ENCODE assay signal across 39 mouse cellular contexts in the genomic region with DNA sequence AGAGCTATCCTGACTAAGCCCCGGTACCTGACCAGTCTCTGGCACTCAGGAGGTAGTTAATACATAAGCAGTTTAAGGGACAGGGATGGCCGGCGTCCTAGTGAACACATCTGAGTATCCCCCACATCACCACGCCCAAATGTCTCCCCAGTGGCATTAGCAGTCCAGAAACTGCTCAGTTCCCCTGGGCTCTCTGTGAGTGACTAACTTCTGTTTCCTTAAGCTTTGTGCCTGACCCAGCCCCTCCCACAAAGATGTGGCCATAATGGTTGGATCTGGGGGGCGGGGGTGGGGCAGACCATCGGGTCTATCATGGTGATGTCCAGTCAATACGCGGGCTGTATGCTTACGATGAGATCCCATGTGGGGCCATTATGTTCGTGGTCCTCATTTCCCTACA. TPM values are rescaled to one million over a fixed set of nuclear protein-coding genes. Genes with fewer than 3 reads are reported as not detected.
"Had no signal": no experiment of that assay in that cellular context is flagged by ENCODE, and none has a peak within 500 bp of the region (broad histone marks: within the 10 kb centered on the region; RNA-seq: fewer than 3 reads in every experiment).

No protein-coding gene starts in this region.

- H3K4me3 ChIP-seq: heart, embryonic 12.5 days; heart, embryonic 13.5 days; heart, embryonic 15.5 days; hindbrain, embryonic 10.5 days; hindbrain, embryonic 12.5 days; hindbrain, embryonic 13.5 days; hindbrain, embryonic 15.5 days; intestine, embryonic 15.5 days; kidney, embryonic 15.5 days had no signal

- H3K9ac ChIP-seq: heart, embryonic 15.5 days; hindbrain, embryonic 12.5 days; hindbrain, embryonic 14.5 days; hindbrain, embryonic 15.5 days; intestine, embryonic 15.5 days; kidney, embryonic 15.5 days had no signal

- DNase-seq: heart, postnatal 10 days; heart, postnatal 14 days; heart, postnatal 4 days; kidney, adult 11 months; kidney, adult 18-20 months; kidney, adult 2 months; kidney, adult 8-10 months; kidney, adult 9 months; kidney, postnatal 10 days; kidney, postnatal 14 days; kidney, postnatal 25 days; kidney, postnatal 36 days; kidney, postnatal 4 days; layer of hippocampus, postnatal 36 days had no signal

- H3K9me3 ChIP-seq: heart, embryonic 10.5 days; heart, embryonic 12.5 days; heart, embryonic 13.5 days; heart, embryonic 15.5 days; hindbrain, embryonic 10.5 days; hindbrain, embryonic 12.5 days; hindbrain, embryonic 13.5 days; hindbrain, embryonic 15.5 days; intestine, embryonic 15.5 days; kidney, embryonic 15.5 days had no signal

- H3K27ac ChIP-seq: heart, embryonic 10.5 days; heart, embryonic 13.5 days; heart, embryonic 15.5 days; hindbrain, embryonic 12.5 days; hindbrain, embryonic 13.5 days; hindbrain, embryonic 14.5 days; hindbrain, embryonic 15.5 days; intestine, embryonic 15.5 days; kidney, embryonic 15.5 days; kidney, postnatal 0 days had no signal

- H3K27me3 ChIP-seq: hindbrain, embryonic 15.5 days; intestine, embryonic 15.5 days had no signal

- ATAC-seq: inflammation-experienced regulatory T-cells, adult 6 months; intestine, embryonic 15.5 days; intestine, embryonic 16.5 days; intestine, postnatal 0 days had no signal

- H3K4me1 ChIP-seq: intestine, embryonic 15.5 days had no signal

- H3K4me2 ChIP-seq: hindbrain, embryonic 12.5 days; hindbrain, embryonic 13.5 days; hindbrain, embryonic 14.5 days; hindbrain, embryonic 15.5 days; intestine, embryonic 15.5 days; kidney, embryonic 15.5 days had no signal

- H3K36me3 ChIP-seq: heart, embryonic 10.5 days; heart, embryonic 12.5 days; heart, embryonic 13.5 days; heart, embryonic 15.5 days; hindbrain, embryonic 10.5 days; intestine, embryonic 15.5 days; kidney, embryonic 15.5 days had no signal

RNA-seq across cellular contexts. Expression of a gene that starts 0.7 kb away (rescaled TPM):
- total RNA-seq: heart, postnatal 14 days; heart, postnatal 25 days; hematopoietic stem cell, adult 5-6 weeks had no signal
- polyA plus RNA-seq: inflammation-experienced regulatory T-cells, adult 6 months had no signal

RNA-seq across cellular contexts. Expression of a gene that starts 15.2 kb away (rescaled TPM):
- total RNA-seq: heart, adult 8-10 months; heart, postnatal 10 days; heart, postnatal 14 days; heart, postnatal 4 days; hematopoietic stem cell, adult 5-6 weeks had no signal
- polyA plus RNA-seq: heart, embryonic 10.5 days; heart, embryonic 11.5 days; heart, embryonic 12.5 days; heart, embryonic 13.5 days; heart, embryonic 14.5 days; heart, embryonic 15.5 days; heart, postnatal 0 days; hindbrain, embryonic 10.5 days; hindbrain, embryonic 12.5 days; intestine, embryonic 14.5 days; intestine, embryonic 15.5 days; intestine, embryonic 16.5 days; intestine, postnatal 0 days; kidney, adult 2 months; kidney, embryonic 14.5 days; kidney, embryonic 15.5 days; kidney, embryonic 16.5 days; kidney, postnatal 0 days; large intestine, adult 2 months had no signal

RNA-seq across cellular contexts. Expression of a gene that starts 19.1 kb away (rescaled TPM):
- polyA plus RNA-seq: inflammation-experienced regulatory T-cells, adult 6 months had no signal
